Mouse (Mus musculus): ENCODE data around the gene Tubb2b.

The Tubb2b gene

GRCm38 (mm10) chr13:34130226-34130731 is at the start of gene Tubb2b:
TSS of gene Tubb2b (minus strand) at chr13:34130466.
- DNase-seq = no peak

GRCm38 (mm10) chr13:34174025-34174424 is 43.8 kb upstream of the Tubb2b start:
- no peak for DNase-seq

- no peak for DNase-seq
These were observed 33.2 kb upstream of the Tubb2b start for GRCm38 (mm10) chr13:34163304-34163975.

- peak; percentile 91 for DNase-seq
These were observed 32.4 kb upstream of the Tubb2b start, which contains the start of gene Psmg4 for GRCm38 (mm10) chr13:34162491-34163303. TSS of gene Psmg4 (plus strand) at chr13:34162964.

- DNase-seq = no peak
These were observed 29.7 kb upstream of the Tubb2b start for GRCm38 (mm10) chr13:34159926-34160325.

- no peak for DNase-seq
These were observed 27.4 kb upstream of the Tubb2b start for GRCm38 (mm10) chr13:34157596-34158157.

- peak; percentile 78 for DNase-seq
These were observed 26.5 kb upstream of the Tubb2b start for GRCm38 (mm10) chr13:34156840-34157185.

- DNase-seq = no peak
These were observed 26.0 kb upstream of the Tubb2b start for GRCm38 (mm10) chr13:34156133-34156839.

- peak; percentile 62 for DNase-seq
These were observed 24.6 kb upstream of the Tubb2b start for GRCm38 (mm10) chr13:34154931-34155272.

- DNase-seq = peak; percentile 54
These were observed 24.1 kb upstream of the Tubb2b start for GRCm38 (mm10) chr13:34154217-34154930.

- peak; percentile 50 for DNase-seq
These were observed 23.2 kb upstream of the Tubb2b start for GRCm38 (mm10) chr13:34153254-34154011.

- DNase-seq = no peak
These were observed 22.4 kb upstream of the Tubb2b start for GRCm38 (mm10) chr13:34152695-34153094.

GRCm38 (mm10) chr13:34151425-34151824 is 21.2 kb upstream of the Tubb2b start:
- no peak for DNase-seq

- no peak for DNase-seq
These were observed 20.2 kb upstream of the Tubb2b start for GRCm38 (mm10) chr13:34150271-34151027.

GRCm38 (mm10) chr13:34149463-34150176 is 19.4 kb upstream of the Tubb2b start:
- DNase-seq = no peak

GRCm38 (mm10) chr13:34148767-34149392 is 18.6 kb upstream of the Tubb2b start:
- DNase-seq = peak; percentile 47

GRCm38 (mm10) chr13:34148181-34148580 is 17.9 kb upstream of the Tubb2b start:
- DNase-seq = no peak

- no peak for DNase-seq
These were observed 16.6 kb upstream of the Tubb2b start for GRCm38 (mm10) chr13:34146916-34147315.

- DNase-seq = no peak
These were observed 13.1 kb upstream of the Tubb2b start for GRCm38 (mm10) chr13:34143389-34143788.

- no peak for DNase-seq
These were observed 6.3 kb upstream of the Tubb2b start for GRCm38 (mm10) chr13:34136605-34137004.

All from cerebellum, adult 11 months (tissue).